Mouse (Mus musculus) heart, embryonic 14.5 days (tissue): ENCODE measurements around the gene Vamp9. TPM values are rescaled to one million over a fixed set of nuclear protein-coding genes. Genes with fewer than 3 reads are reported as not detected.

ENCODE experiments used
- ATAC-seq: fragments of 200-750 bp; cut with Nextera tagmentation; 2 replicates; pipeline ENCODE4 v1.8.0; 2017; ENCODE audit warnings: low read depth, moderate TSS enrichment; ENCODE audit not compliant: insufficient number of reproducible peaks, insufficient read depth, low FRiP score
- H3K27ac ChIP-seq, 2 experiments: fragments of 200-500 bp in 1 of 2; fragments of 300-500 bp in 1 of 2; sonication (generic) in 1 of 2; replicated peaks in 1 of 2; 2 replicates each; pipeline ENCODE4 v1.5.1; 2012 to 2014; ENCODE audit warnings: low read depth in 2 of 2, low read length in 2 of 2, control low read depth in 1 of 2, mild to moderate bottlenecking in 1 of 2, mixed read lengths in 1 of 2; ENCODE audit not compliant: control insufficient read depth in 1 of 2, insufficient read depth in 1 of 2
- H3K27me3 ChIP-seq: fragments of 300-500 bp; sonication (generic); 2 replicates; pipeline ENCODE4 v1.6.1; 2014; ENCODE audit warnings: mild to moderate bottlenecking, low read length, control low read depth; ENCODE audit not compliant: control insufficient read depth, insufficient read depth
- H3K36me3 ChIP-seq: fragments of 300-500 bp; sonication (generic); 2 replicates; pipeline ENCODE4 v1.6.1; 2014; ENCODE audit warnings: mild to moderate bottlenecking, control low read depth, low read length, mixed read lengths; ENCODE audit not compliant: control insufficient read depth, insufficient read depth
- H3K4me1 ChIP-seq, 2 experiments: fragments of 200-500 bp in 1 of 2; fragments of 300-500 bp in 1 of 2; sonication (generic) in 1 of 2; 2 replicates each; pipeline ENCODE4 v1.6.1; 2012 to 2014; ENCODE audit warnings: low read length in 2 of 2, control low read depth in 1 of 2, mixed read lengths in 1 of 2; ENCODE audit not compliant: control insufficient read depth in 2 of 2, insufficient read depth in 2 of 2
- H3K4me2 ChIP-seq: fragments of 300-500 bp; sonication (generic); 2 replicates; pipeline ENCODE4 v1.6.1; 2014; ENCODE audit warnings: mild to moderate bottlenecking, low read length
- H3K4me3 ChIP-seq, 2 experiments: fragments of 200-500 bp in 1 of 2; fragments of 300-500 bp in 1 of 2; sonication (generic) in 1 of 2; 2 replicates each; pipeline ENCODE4 v1.5.1; 2012 to 2014; ENCODE audit warnings: low read length in 2 of 2, mild to moderate bottlenecking in 2 of 2, control low read depth in 1 of 2, low read depth in 1 of 2, moderate library complexity in 1 of 2; ENCODE audit not compliant: control insufficient read depth in 1 of 2, insufficient read depth in 1 of 2
- H3K9ac ChIP-seq: fragments of 300-500 bp; sonication (generic); 2 replicates; pipeline ENCODE4 v1.6.1; 2014; ENCODE audit warnings: mild to moderate bottlenecking, low read length
- H3K9me3 ChIP-seq: fragments of 300-500 bp; sonication (generic); 2 replicates; pipeline ENCODE4 v1.6.1; 2016; ENCODE audit warnings: low read length, control low read depth; ENCODE audit not compliant: control insufficient read depth
- WGBS: fragments of 180-500 bp; shearing (Covaris S2); extraction: QIAGEN DNeasy Blood & Tissue Kit; methylation state at CpG from one replicate; pipeline ENCODE4 v1.1.7; 2014; 5-methylcytosine and 5-hydroxymethylcytosine counted together
- polyA plus RNA-seq: library from polyadenylated mRNA; unstranded; fragments of >200 nt; fragmentation: Nextera tagmentation; extraction: Ambion mirVana; gene quantifications from 2 replicates; pipeline ENCODE4 v1.2.1, GENCODE M21; 2014

Gene Vamp9
- polyA plus RNA-seq, 1 experiment from 2014 or later, result 0.96 TPM

- Histone ChIP-seq H3K4me3 (no peak overlapping the region), H3K9ac (no peak overlapping the region), H3K27me3 (no peaks in the 10 kb centered on the region), H3K4me1 (no peaks in the 10 kb centered on the region), H3K27ac (no peak overlapping the region), H3K9me3 (no peaks in the 10 kb centered on the region), H3K4me2 (no peak overlapping the region), H3K36me3 (peaks cover 11% of the 10 kb centered on the region)
- no peak for ATAC-seq
- 78% methylated on average over 5 of the region's 5 CpGs for WGBS
These were observed 46.5 kb downstream of the Vamp9 start for GRCm38 (mm10) chr5:99952513-99952912.

GRCm38 (mm10) chr5:99953883-99954282 lies 47.8 kb downstream of the Vamp9 start:
- H3K9ac ChIP-seq, result no peak overlapping the region
- no peaks in the 10 kb centered on the region for H3K27me3 ChIP-seq
- no peaks in the 10 kb centered on the region for H3K9me3 ChIP-seq
- peaks cover 18% of the 10 kb centered on the region for H3K36me3 ChIP-seq
- no peak overlapping the region for H3K4me2 ChIP-seq
- no peak for ATAC-seq
- no peak overlapping the region for H3K4me3 ChIP-seq
- no peaks in the 10 kb centered on the region for H3K4me1 ChIP-seq
- no peak overlapping the region for H3K27ac ChIP-seq
- WGBS, result 57% methylated on average over 1 of the region's 1 CpGs

- Histone ChIP-seq H3K4me1 (no peaks in the 10 kb centered on the region), H3K9ac (no peak overlapping the region), H3K27ac (no peak overlapping the region), H3K36me3 (peaks cover 64% of the 10 kb centered on the region), H3K9me3 (no peaks in the 10 kb centered on the region), H3K4me3 (no peak overlapping the region), H3K4me2 (no peak overlapping the region), H3K27me3 (no peaks in the 10 kb centered on the region)
- WGBS, result 66% methylated on average over 1 of the region's 1 CpGs
- ATAC-seq, result no peak
These were observed 52.6 kb downstream of the Vamp9 start for GRCm38 (mm10) chr5:99958666-99959065.

GRCm38 (mm10) chr5:99959236-99959936 lies 53.3 kb downstream of the Vamp9 start:
- 83% methylated on average over 2 of the region's 2 CpGs for WGBS
- H3K9ac ChIP-seq, result no peak overlapping the region
- no peaks in the 10 kb centered on the region for H3K4me1 ChIP-seq
- no peak overlapping the region for H3K4me3 ChIP-seq
- H3K9me3 ChIP-seq, result no peaks in the 10 kb centered on the region
- ATAC-seq, result no peak
- no peaks in the 10 kb centered on the region for H3K27me3 ChIP-seq
- H3K27ac ChIP-seq, result no peak overlapping the region; a peak in 1 of 4 replicates
- peaks cover 71% of the 10 kb centered on the region for H3K36me3 ChIP-seq
- no peak overlapping the region for H3K4me2 ChIP-seq

GRCm38 (mm10) chr5:99959960-99960359 lies 53.9 kb downstream of the Vamp9 start:
- H3K9me3 ChIP-seq, result no peaks in the 10 kb centered on the region
- H3K4me3 ChIP-seq, result no peak overlapping the region
- H3K27me3 ChIP-seq, result no peaks in the 10 kb centered on the region
- peaks cover 77% of the 10 kb centered on the region for H3K36me3 ChIP-seq
- no peak overlapping the region for H3K4me2 ChIP-seq
- WGBS, result 84% methylated on average over 2 of the region's 2 CpGs
- no peak overlapping the region for H3K9ac ChIP-seq
- H3K4me1 ChIP-seq, result no peaks in the 10 kb centered on the region
- no peak for ATAC-seq
- no peak overlapping the region for H3K27ac ChIP-seq

- 0% methylated on average over 2 of the region's 2 CpGs for WGBS
- Histone ChIP-seq H3K4me1 (peaks cover 2 to 30% of the 10 kb centered on the region in 2 experiments), H3K27ac (peak overlapping the region in 1 of 2 experiments; percentile 33; a peak in 1 of 4 replicates), H3K4me2 (peak overlapping the region; percentile 77), H3K9me3 (no peaks in the 10 kb centered on the region), H3K9ac (peak overlapping the region; percentile 41; the same call in 1 of the 2 replicates), H3K4me3 (peak overlapping the region in 1 of 2 experiments; percentile 11; a peak in 2 of 4 replicates), H3K36me3 (peaks cover 26% of the 10 kb centered on the region), H3K27me3 (no peaks in the 10 kb centered on the region)
- ATAC-seq, result no peak
These were observed 67.9 kb downstream of the Vamp9 start for GRCm38 (mm10) chr5:99973941-99974340.

GRCm38 (mm10) chr5:99975061-99975460 lies 69.0 kb downstream of the Vamp9 start:
- Histone ChIP-seq H3K9ac (peak overlapping the region; percentile 98; the same call in 1 of the 2 replicates), H3K27me3 (no peaks in the 10 kb centered on the region), H3K27ac (no peak overlapping the region), H3K9me3 (no peaks in the 10 kb centered on the region), H3K36me3 (peaks cover 24% of the 10 kb centered on the region), H3K4me3 (peak overlapping the region in 1 of 2 experiments; percentile 10; a peak in 1 of 4 replicates), H3K4me2 (peak overlapping the region; percentile 77), H3K4me1 (peaks cover 2 to 30% of the 10 kb centered on the region in 2 experiments)
- ATAC-seq, result no peak
- WGBS, result 27% methylated on average over 4 of the region's 4 CpGs
